ENCODE assay signal across 11 mouse cellular contexts in genomic region chr3:89847596-89847995, GRCm38 (mm10). TPM values are rescaled to one million over a fixed set of nuclear protein-coding genes. Genes with fewer than 3 reads are reported as not detected.
DNase-seq lines count a peak whose midpoint lies in the region; ATAC-seq and TF ChIP-seq lines count a peak whose summit lies in the region.
"Had no signal": no experiment of that assay in that cellular context is flagged by ENCODE, and none has a peak within 500 bp of the region (broad histone marks: within the 10 kb centered on the region; RNA-seq: fewer than 3 reads in every experiment).

No protein-coding gene starts in this region.

- no peak for TF ChIP-seq POLR2A in spleen, adult 2 months (IDR thresholded peaks at IDR 0.05; ENCODE audit: low read depth, low read length)

- WGBS in spleen, adult 2 months = 60% methylated on average over 6 of the region's 6 CpGs
- WGBS in liver, embryonic 15.5 days (ENCODE audit: insufficient replicate concordance) = 58% methylated on average over 6 of the region's 6 CpGs
- WGBS in forebrain, embryonic 12.5 days = 93% methylated on average over 6 of the region's 6 CpGs

- no peak for TF ChIP-seq CTCF in spleen, adult 2 months (IDR thresholded peaks at IDR 0.05; ENCODE audit: extremely low read depth, insufficient read depth, insufficient read length, insufficient replicate concordance)

- no peaks in the 10 kb centered on the region for H3K36me3 ChIP-seq in spleen, adult 2 months (ENCODE audit: control insufficient read depth, insufficient read depth, low read length)
- no peaks in the 10 kb centered on the region for H3K36me3 ChIP-seq in liver, embryonic 15.5 days (replicated peaks)
- no peaks in the 10 kb centered on the region for H3K36me3 ChIP-seq in forebrain, embryonic 12.5 days (replicated peaks)
- H3K36me3 ChIP-seq: embryonic facial prominence, embryonic 12.5 days had no signal

- H3K4me2 ChIP-seq in liver, embryonic 15.5 days = no peak overlapping the region
- no peak overlapping the region for H3K4me2 ChIP-seq in forebrain, embryonic 12.5 days
- H3K4me2 ChIP-seq: embryonic facial prominence, embryonic 12.5 days had no signal

- H3K27ac ChIP-seq in spleen, adult 2 months (ENCODE audit: insufficient read depth, low read length) = peak overlapping the region; percentile 20; the same call in 1 of the 2 replicates
- H3K27ac ChIP-seq in liver, embryonic 15.5 days (replicated peaks) = 0 out of 2 replicates have a peak overlapping the region, but pooled peaks have one; percentile 6
- H3K27ac ChIP-seq in forebrain, embryonic 12.5 days = no peak overlapping the region
- H3K27ac ChIP-seq: embryonic facial prominence, embryonic 12.5 days had no signal

- H3K27me3 ChIP-seq in spleen, adult 2 months (ENCODE audit: control insufficient read depth, insufficient read depth, low read length) = no peaks in the 10 kb centered on the region
- H3K27me3 ChIP-seq in liver, embryonic 15.5 days = no peaks in the 10 kb centered on the region
- no peaks in the 10 kb centered on the region for H3K27me3 ChIP-seq in forebrain, embryonic 12.5 days
- H3K27me3 ChIP-seq: embryonic facial prominence, embryonic 12.5 days had no signal

- no peak for DNase-seq in spleen, adult 2 months (ENCODE audit: low read depth in 1 of 2, low spot score in 2 of 2)
- no peak for DNase-seq in spleen, postnatal 10 days (ENCODE audit: low spot score in 2 of 2)
- peak; percentile 55 for DNase-seq in kidney, adult 18-20 months
- DNase-seq in B cell, adult 2 months = no peak
- DNase-seq in yolk sac, embryonic 10.5 days (ENCODE audit: low spot score) = no peak
- DNase-seq: thymus, adult 18-20 months had no signal

- H3K9ac ChIP-seq in liver, embryonic 15.5 days = no peak overlapping the region
- H3K9ac ChIP-seq in forebrain, embryonic 12.5 days = no peak overlapping the region
- H3K9ac ChIP-seq: embryonic facial prominence, embryonic 12.5 days had no signal

- peaks cover 6% of the 10 kb centered on the region; the same call in 1 of the 2 replicates for H3K4me1 ChIP-seq in spleen, adult 2 months (ENCODE audit: control insufficient read depth, insufficient read depth, insufficient read length)
- peaks cover 13% of the 10 kb centered on the region for H3K4me1 ChIP-seq in liver, embryonic 15.5 days (replicated peaks)
- H3K4me1 ChIP-seq in forebrain, embryonic 12.5 days = no peaks in the 10 kb centered on the region
- H3K4me1 ChIP-seq: embryonic facial prominence, embryonic 12.5 days had no signal

- H3K9me3 ChIP-seq in liver, embryonic 15.5 days (replicated peaks) = no peaks in the 10 kb centered on the region
- no peaks in the 10 kb centered on the region for H3K9me3 ChIP-seq in forebrain, embryonic 12.5 days
- H3K9me3 ChIP-seq: embryonic facial prominence, embryonic 12.5 days had no signal

- peak; percentile 55 for ATAC-seq in liver, embryonic 15.5 days (ENCODE audit: insufficient read depth)
- ATAC-seq in forebrain, embryonic 12.5 days (ENCODE audit: low FRiP score) = no peak
- ATAC-seq in frontal cortex, adult (ENCODE audit: low TSS enrichment) = no peak
- ATAC-seq: midbrain, embryonic 16.5 days had no signal

- no peak overlapping the region for H3K4me3 ChIP-seq in spleen, adult 2 months (ENCODE audit: extremely low read depth, insufficient read depth, insufficient read length)
- no peak overlapping the region for H3K4me3 ChIP-seq in liver, embryonic 15.5 days (replicated peaks)
- no peak overlapping the region for H3K4me3 ChIP-seq in forebrain, embryonic 12.5 days (replicated peaks)
- H3K4me3 ChIP-seq: embryonic facial prominence, embryonic 12.5 days had no signal

RNA-seq across cellular contexts. Expression of gene She, which starts 16.4 kb away (rescaled TPM):
- 1.1 TPM in 2 replicates for polyA plus RNA-seq in spleen, adult 2 months (2012; rRNA removed)
- 0.93 and 1.2 TPM in 2 replicates for polyA plus RNA-seq in liver, embryonic 15.5 days (2015; fragmentation: Nextera tagmentation; extraction: Ambion mirVana)
- polyA plus RNA-seq in forebrain, embryonic 12.5 days (2016; fragmentation: Nextera tagmentation; extraction: Ambion mirVana) = 1.7 and 1.8 TPM in 2 replicates
